Mouse (Mus musculus) liver, postnatal 0 days (tissue): ENCODE results near the gene Nup214. TPM values are rescaled to one million over a fixed set of nuclear protein-coding genes. Genes with fewer than 3 reads are reported as not detected.

Source experiments
- ATAC-seq: fragments of 200-750 bp; cut with Nextera tagmentation; 2 replicates; pipeline ENCODE4 v1.8.0; 2017; ENCODE audit warnings: mild to moderate bottlenecking, moderate library complexity
- DNase-seq: peaks from one replicate; pipeline ENCODE4 v3.0.0-alpha.2; 2016
- H3K27ac ChIP-seq: fragments of 300-500 bp; sonication (generic); 2 replicates; pipeline ENCODE4 v1.5.1; 2014; ENCODE audit warnings: antibody characterized with exemption, moderate library complexity, mild to moderate bottlenecking, low read depth
- H3K27me3 ChIP-seq: fragments of 300-500 bp; sonication (generic); 2 replicates; pipeline ENCODE4 v1.6.1; 2014; ENCODE audit warnings: low read length, control low read depth, mixed read lengths; ENCODE audit not compliant: insufficient read depth
- H3K36me3 ChIP-seq: fragments of 300-500 bp; sonication (generic); replicated peaks from 2 replicates; pipeline ENCODE4 v1.6.1; 2014; ENCODE audit warnings: mild to moderate bottlenecking, control low read depth, low read length, moderate library complexity, mixed read lengths; ENCODE audit not compliant: insufficient read depth
- H3K4me1 ChIP-seq: fragments of 300-500 bp; sonication (generic); 2 replicates; pipeline ENCODE4 v1.6.1; 2014; ENCODE audit warnings: antibody characterized with exemption, mild to moderate bottlenecking, control low read depth; ENCODE audit not compliant: insufficient read depth
- H3K4me2 ChIP-seq: fragments of 300-500 bp; sonication (generic); 2 replicates; pipeline ENCODE4 v1.6.1; 2014; ENCODE audit warnings: low read depth, mild to moderate bottlenecking, low read length, moderate library complexity, mixed read lengths
- H3K4me3 ChIP-seq: fragments of 300-500 bp; sonication (generic); 2 replicates; pipeline ENCODE4 v1.5.1; 2014; ENCODE audit warnings: low read depth, low read length
- H3K9ac ChIP-seq: fragments of 300-500 bp; sonication (generic); replicated peaks from 2 replicates; pipeline ENCODE4 v1.6.1; 2014; ENCODE audit warnings: mild to moderate bottlenecking, moderate library complexity
- H3K9me3 ChIP-seq: fragments of 300-500 bp; sonication (generic); 2 replicates; pipeline ENCODE4 v1.6.1; 2016; ENCODE audit warnings: mild to moderate bottlenecking, control low read depth, low read length, mixed read lengths
- CTCF ChIP-seq: sonication (generic); IDR thresholded peaks from 2 replicates; pipeline ENCODE4 v1.5.1; 2016; ENCODE audit warnings: antibody characterized with exemption, low read depth
- EP300 ChIP-seq: IDR thresholded peaks from 2 replicates; pipeline ENCODE4 v1.6.1; 2016; ENCODE audit warnings: antibody characterized with exemption, low read depth, mild to moderate bottlenecking
- WGBS: fragments of 180-500 bp; shearing (Covaris S2); extraction: QIAGEN DNeasy Blood & Tissue Kit; methylation state at CpG from one replicate; pipeline ENCODE4 v1.1.7; 2014; ENCODE audit not compliant: insufficient replicate concordance; 5-methylcytosine and 5-hydroxymethylcytosine counted together
- polyA plus RNA-seq: library from polyadenylated mRNA; unstranded; fragments of >200 nt; fragmentation: Nextera tagmentation; extraction: Ambion mirVana; gene quantifications from 2 replicates; pipeline ENCODE4 v1.2.1, GENCODE M21; 2015

Nup214 gene
- polyA plus RNA-seq, 1 experiment from 2014 or later, result 31.2 TPM

GRCm38 (mm10) chr2:32082229-32082628 is 108.0 kb downstream of the Nup214 start:
- H3K27me3 ChIP-seq, result peaks cover 16% of the 10 kb centered on the region; the same call in 1 of the 2 replicates
- H3K36me3 ChIP-seq, result no peaks in the 10 kb centered on the region; the same call in 1 of the 2 replicates
- peaks cover 52% of the 10 kb centered on the region for H3K4me1 ChIP-seq
- WGBS, result 58% methylated on average over 1 of the region's 2 CpGs
- H3K9ac ChIP-seq, result peak overlapping the region; percentile 71
- peak overlapping the region; percentile 79 for H3K27ac ChIP-seq
- TF ChIP-seq CTCF, result no peak
- TF ChIP-seq EP300, result no peak
- peak overlapping the region; percentile 90 for H3K4me3 ChIP-seq
- ATAC-seq, result no peak
- DNase-seq, result no peak
- peak overlapping the region; percentile 100 for H3K4me2 ChIP-seq
- H3K9me3 ChIP-seq, result no peaks in the 10 kb centered on the region

GRCm38 (mm10) chr2:32083159-32084011 is 109.1 kb downstream of the Nup214 start:
- Histone ChIP-seq H3K9me3 (no peaks in the 10 kb centered on the region), H3K27me3 (peaks cover 25% of the 10 kb centered on the region), H3K9ac (peak overlapping the region; percentile 71), H3K4me3 (peak overlapping the region; percentile 90), H3K27ac (peak overlapping the region; percentile 79), H3K4me1 (peaks cover 52% of the 10 kb centered on the region), H3K36me3 (no peaks in the 10 kb centered on the region), H3K4me2 (peak overlapping the region; percentile 100)
- no peak for TF ChIP-seq EP300
- TF ChIP-seq CTCF, result peak; percentile 67
- 1% methylated on average over 82 of the region's 91 CpGs for WGBS
- ATAC-seq (peak; percentile 69), DNase-seq (peak; percentile 73)

GRCm38 (mm10) chr2:32084111-32084871 is 110.1 kb downstream of the Nup214 start, which contains the start of gene Fam78a:
Gene Fam78a (minus strand): TSS chr2:32084857.
- Histone ChIP-seq H3K9ac (peak within 1 kb of the TSS; percentile 71), H3K36me3 (no peaks in the 10 kb centered on the region), H3K27me3 (peaks cover 27% of the 10 kb centered on the region), H3K9me3 (no peaks in the 10 kb centered on the region), H3K4me1 (peaks cover 49% of the 10 kb centered on the region), H3K27ac (peak within 1 kb of the TSS; percentile 79), H3K4me3 (peak within 1 kb of the TSS; percentile 90), H3K4me2 (peak within 1 kb of the TSS; percentile 100)
- DNase-seq, result peak; percentile 57
- peak; percentile 31 for ATAC-seq
- WGBS, result under 1% methylated on average over 62 of the region's 68 CpGs
- TF ChIP-seq EP300 (no peak), CTCF (no peak)

DNA sequence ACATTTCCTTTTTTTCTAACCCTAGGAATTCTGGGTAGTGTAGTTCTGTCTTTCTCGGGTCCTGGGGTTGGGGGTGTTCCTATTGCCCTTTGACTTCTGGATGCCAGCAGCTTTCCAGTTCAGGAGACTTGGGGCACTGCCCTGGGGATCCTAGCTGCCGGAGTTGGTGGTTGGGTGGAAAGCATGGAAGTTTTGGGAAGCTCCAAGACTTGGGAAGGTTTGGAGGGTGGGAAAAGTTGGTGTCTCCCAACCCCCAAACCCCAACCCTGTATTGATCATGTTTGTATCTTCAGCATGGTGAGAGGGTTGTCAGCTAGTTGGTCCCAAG is 110.6 kb downstream of the Nup214 start:
- Histone ChIP-seq H3K4me2 (peak overlapping the region; percentile 100), H3K9ac (peak overlapping the region; percentile 71; the same call in 1 of the 2 replicates), H3K27me3 (peaks cover 27% of the 10 kb centered on the region), H3K27ac (peak overlapping the region; percentile 79), H3K9me3 (peaks cover 2% of the 10 kb centered on the region), H3K36me3 (no peaks in the 10 kb centered on the region), H3K4me1 (peaks cover 44% of the 10 kb centered on the region), H3K4me3 (peak overlapping the region; percentile 90)
- ATAC-seq, result peak; percentile 19; the same call in 1 of the 2 replicates
- no peak for TF ChIP-seq EP300
- no peak for DNase-seq
- 20% methylated on average over 2 of the region's 2 CpGs for WGBS

GRCm38 (mm10) chr2:32085231-32085630 is 111.0 kb downstream of the Nup214 start:
- H3K4me3 ChIP-seq, result 0 out of 2 replicates have a peak overlapping the region, but pooled peaks have one; percentile 90
- DNase-seq (peak; percentile 50), ATAC-seq (peak; percentile 66)
- TF ChIP-seq CTCF (no peak), EP300 (no peak)
- H3K27ac ChIP-seq, result peak overlapping the region; percentile 79
- H3K27me3 ChIP-seq, result peaks cover 27% of the 10 kb centered on the region
- no peak overlapping the region for H3K9ac ChIP-seq
- WGBS, result 64% methylated on average over 2 of the region's 2 CpGs
- H3K9me3 ChIP-seq, result peaks cover 6% of the 10 kb centered on the region
- no peaks in the 10 kb centered on the region for H3K36me3 ChIP-seq
- H3K4me2 ChIP-seq, result peak overlapping the region; percentile 100
- H3K4me1 ChIP-seq, result peaks cover 41% of the 10 kb centered on the region

DNA sequence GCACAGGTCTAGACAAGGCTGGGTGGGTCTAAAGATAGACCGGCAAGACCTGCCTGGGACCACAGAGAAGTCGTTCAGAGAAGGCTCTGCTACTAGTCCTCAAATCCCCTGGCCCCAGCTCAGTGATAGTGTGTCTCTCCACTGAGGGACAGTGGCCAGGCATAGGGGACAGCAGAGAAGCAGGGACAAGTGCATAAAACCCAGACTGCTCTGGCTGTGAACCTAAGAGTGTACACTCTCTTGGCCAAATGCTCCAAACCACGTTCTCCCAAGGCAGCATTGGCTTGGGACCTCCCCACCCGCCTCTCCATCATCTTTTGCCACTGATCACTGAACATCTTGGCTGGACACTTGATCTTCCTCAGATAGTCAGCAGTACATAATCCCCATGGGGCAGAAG is 113.4 kb downstream of the Nup214 start:
- no peak overlapping the region for H3K9ac ChIP-seq
- no peak overlapping the region for H3K4me3 ChIP-seq
- no peak for TF ChIP-seq CTCF
- no peak for TF ChIP-seq EP300
- no peaks in the 10 kb centered on the region for H3K36me3 ChIP-seq
- H3K9me3 ChIP-seq, result peaks cover 6% of the 10 kb centered on the region
- no peak for ATAC-seq
- no peak overlapping the region for H3K27ac ChIP-seq
- peaks cover 24% of the 10 kb centered on the region for H3K27me3 ChIP-seq
- H3K4me2 ChIP-seq, result no peak overlapping the region
- 63% methylated on average over 4 of the region's 4 CpGs for WGBS
- no peak for DNase-seq
- peaks cover 30% of the 10 kb centered on the region for H3K4me1 ChIP-seq
